Mouse (Mus musculus) kidney, adult 9 months (tissue): Measurements from ENCODE around the gene Ppp1r26.
A peak's percentile ranks its signal among the peaks of the same experiment; 100 is the strongest.
"Not testable (repeated sequence)": the region's sequence is repeated elsewhere in the genome, so short reads cannot be mapped to it uniquely, and the experiment has no call there.

Experiments
- DNase-seq: peaks from one replicate; pipeline ENCODE4 v3.0.0; 2022

Gene Ppp1r26

GRCm38 (mm10) chr2:28447315-28447670, 693 bp downstream of the Ppp1r26 start:
- DNase-seq, result no peak

- no peak for DNase-seq
Measured at GRCm38 (mm10) chr2:28451663-28452062, 5.1 kb downstream of the Ppp1r26 start.

- no peak for DNase-seq
Measured at GRCm38 (mm10) chr2:28453539-28453938, 6.9 kb downstream of the Ppp1r26 start.

- no peak for DNase-seq
Measured at GRCm38 (mm10) chr2:28456616-28457015, 10.0 kb downstream of the Ppp1r26 start.

GRCm38 (mm10) chr2:28463919-28464318, 17.3 kb downstream of the Ppp1r26 start:
- DNase-seq, result peak; percentile 75

GRCm38 (mm10) chr2:28464919-28465318, 18.3 kb downstream of the Ppp1r26 start:
- DNase-seq, result no peak

- peak; percentile 83 for DNase-seq
Measured at GRCm38 (mm10) chr2:28465836-28466518, 19.4 kb downstream of the Ppp1r26 start, which contains the start of gene 1700007K13Rik. Gene 1700007K13Rik, minus strand, starts transcription at chr2:28466332.

GRCm38 (mm10) chr2:28467860-28468485, 21.4 kb downstream of the Ppp1r26 start, which contains the start of gene Mrps2:
Gene Mrps2, plus strand, starts transcription at chr2:28468066.
- peak; percentile 84 for DNase-seq

GRCm38 (mm10) chr2:28468486-28469225, 22.1 kb downstream of the Ppp1r26 start:
- no peak for DNase-seq

- DNase-seq, result no peak
Measured at GRCm38 (mm10) chr2:28469461-28469860, 22.9 kb downstream of the Ppp1r26 start.

- DNase-seq, result no peak
Measured at GRCm38 (mm10) chr2:28470591-28470990, 24.0 kb downstream of the Ppp1r26 start.

- DNase-seq, result not testable (repeated sequence)
Measured at GRCm38 (mm10) chr2:28472011-28472410, 25.4 kb downstream of the Ppp1r26 start.

- not testable (repeated sequence) for DNase-seq
Measured at GRCm38 (mm10) chr2:28477993-28478392, 31.4 kb downstream of the Ppp1r26 start.

GRCm38 (mm10) chr2:28479208-28480204, 32.9 kb downstream of the Ppp1r26 start:
- DNase-seq, result no peak

GRCm38 (mm10) chr2:28483861-28484260, 37.3 kb downstream of the Ppp1r26 start:
- peak; percentile 73 for DNase-seq

- DNase-seq, result no peak
Measured at GRCm38 (mm10) chr2:28494521-28494920, 47.9 kb downstream of the Ppp1r26 start.

GRCm38 (mm10) chr2:28495207-28495756, 48.7 kb downstream of the Ppp1r26 start:
- DNase-seq, result peak; percentile 38

GRCm38 (mm10) chr2:28495801-28496595, 49.4 kb downstream of the Ppp1r26 start:
- DNase-seq, result no peak

- DNase-seq, result no peak
Measured at GRCm38 (mm10) chr2:28496671-28497070, 50.1 kb downstream of the Ppp1r26 start, which contains the start of gene Gbgt1. Gene Gbgt1, plus strand, starts transcription at chr2:28496891.

GRCm38 (mm10) chr2:28497561-28497960, 51.0 kb downstream of the Ppp1r26 start:
- DNase-seq, result no peak

GRCm38 (mm10) chr2:28498431-28498830, 51.8 kb downstream of the Ppp1r26 start:
- DNase-seq, result no peak
